Mouse (Mus musculus) CH12.LX (cell line): ENCODE results near the gene Ccdc141. TPM values are rescaled to one million over a fixed set of nuclear protein-coding genes. Genes with fewer than 3 reads are reported as not detected.

Experiments used
- DNase-seq: peaks from one replicate; pipeline ENCODE4 v3.0.0-alpha.2; 2013; ENCODE audit errors: extremely low read depth
- H3K27ac ChIP-seq: 2 replicates; pipeline ENCODE4 v1.5.1; 2012; ENCODE audit warnings: low read depth, mild to moderate bottlenecking, control low read depth, moderate library complexity; ENCODE audit not compliant: insufficient read depth
- H3K27me3 ChIP-seq: replicated peaks from 2 replicates; pipeline ENCODE3; 2012; ENCODE audit warnings: inconsistent platforms
- H3K36me3 ChIP-seq, 2 experiments: replicated peaks in 1 of 2; 2 replicates each; pipeline versions ENCODE3 to v1.6.1; 2012; ENCODE audit warnings: inconsistent platforms in 1 of 2, low read length in 1 of 2, mild to moderate bottlenecking in 1 of 2, mixed read lengths in 1 of 2, moderate library complexity in 1 of 2; ENCODE audit not compliant: control insufficient read depth in 1 of 2, insufficient read depth in 1 of 2
- H3K4me1 ChIP-seq, 2 experiments: 2 replicates each; pipeline ENCODE4 v1.6.1; 2012; ENCODE audit warnings: inconsistent platforms in 1 of 2, moderate library complexity in 1 of 2; ENCODE audit not compliant: insufficient read depth in 2 of 2, control insufficient read depth in 1 of 2
- H3K4me2 ChIP-seq: 2 replicates; pipeline ENCODE4 v1.6.1; 2012; ENCODE audit warnings: low read depth, mild to moderate bottlenecking, control low read depth; ENCODE audit not compliant: poor library complexity, insufficient read depth, severe bottlenecking
- H3K4me3 ChIP-seq, 3 experiments: fragments of 150-350 bp in 1 of 3; sonication (generic) in 1 of 3; replicated peaks in 1 of 3; 2 replicates each; pipeline versions ENCODE3 to v1.5.1; 2011 to 2012; ENCODE audit warnings: low read depth in 2 of 3, low read length in 2 of 3, mild to moderate bottlenecking in 2 of 3, moderate library complexity in 2 of 3, control low read depth in 1 of 3, improper control_type of control experiment in 1 of 3, inconsistent platforms in 1 of 3, mixed read lengths in 1 of 3; ENCODE audit not compliant: poor library complexity in 1 of 3
- H3K79me2 ChIP-seq: replicated peaks from 2 replicates; pipeline ENCODE4 v1.6.1; 2012; ENCODE audit warnings: mild to moderate bottlenecking, moderate library complexity; ENCODE audit not compliant: control insufficient read depth, poor library complexity, insufficient read depth, severe bottlenecking; ENCODE audit errors: extremely low read depth
- H3K9ac ChIP-seq: 2 replicates; pipeline ENCODE4 v1.6.1; 2012; ENCODE audit warnings: low read depth, mild to moderate bottlenecking, control low read depth, moderate library complexity; ENCODE audit not compliant: insufficient read depth
- H3K9me3 ChIP-seq: replicated peaks from 2 replicates; pipeline ENCODE3; 2012; ENCODE audit warnings: low read length, inconsistent platforms, mixed read lengths
- BHLHE40 ChIP-seq: IDR thresholded peaks from 2 replicates; pipeline ENCODE4 v1.6.1; 2011; ENCODE audit warnings: mild to moderate bottlenecking, low read depth, low read length, improper control_type of control experiment
- CHD1 ChIP-seq: IDR thresholded peaks from 2 replicates; pipeline ENCODE4 v1.6.1; 2012; ENCODE audit warnings: low read depth, low read length, improper control_type of control experiment, inconsistent platforms
- CHD2 ChIP-seq: IDR thresholded peaks from 2 replicates; pipeline ENCODE4 v1.6.1; 2011; ENCODE audit warnings: low read length, improper control_type of control experiment
- CTCF ChIP-seq, 2 experiments: IDR thresholded peaks in 1 of 2; conservative IDR thresholded peaks in 1 of 2; 2 replicates each; pipeline ENCODE4 v1.5.1; 2011 to 2012; ENCODE audit warnings: low read depth in 2 of 2, low read length in 2 of 2, improper control_type of control experiment in 1 of 2, inconsistent platforms in 1 of 2, mild to moderate bottlenecking in 1 of 2, moderate library complexity in 1 of 2
- E2F4 ChIP-seq: IDR thresholded peaks from 2 replicates; pipeline ENCODE4 v1.6.1; 2011; ENCODE audit warnings: low read depth, low read length, improper control_type of control experiment; ENCODE audit not compliant: insufficient replicate concordance
- ELF1 ChIP-seq: IDR thresholded peaks from 2 replicates; pipeline ENCODE4 v1.6.1; 2014; ENCODE audit warnings: low read depth, mild to moderate bottlenecking, inconsistent platforms, low read length, improper control_type of control experiment
- EP300 ChIP-seq: IDR thresholded peaks from 2 replicates; pipeline ENCODE4 v1.6.1; 2011; ENCODE audit warnings: low read length, improper control_type of control experiment
- ETS1 ChIP-seq: conservative IDR thresholded peaks from 2 replicates; pipeline ENCODE4 v1.6.1; 2012; ENCODE audit warnings: low read depth, mild to moderate bottlenecking, inconsistent platforms, low read length, improper control_type of control experiment, moderate library complexity
- GABPA ChIP-seq: IDR thresholded peaks from 2 replicates; pipeline ENCODE4 v1.6.1; 2012; ENCODE audit warnings: low read depth, low read length, improper control_type of control experiment, inconsistent platforms; ENCODE audit not compliant: insufficient replicate concordance
- IRF4 ChIP-seq: IDR thresholded peaks from 2 replicates; pipeline ENCODE4 v1.6.1; 2014; ENCODE audit warnings: low read depth, mild to moderate bottlenecking, inconsistent platforms, low read length, improper control_type of control experiment
- KAT2A ChIP-seq: IDR thresholded peaks from 2 replicates; pipeline ENCODE4 v1.6.1; 2012; ENCODE audit warnings: low read length, improper control_type of control experiment, inconsistent platforms; ENCODE audit not compliant: insufficient replicate concordance
- MAFK ChIP-seq: IDR thresholded peaks from 2 replicates; pipeline ENCODE4 v1.6.1; 2011; ENCODE audit warnings: low read length, improper control_type of control experiment; ENCODE audit not compliant: insufficient replicate concordance
- MAX ChIP-seq: IDR thresholded peaks from 2 replicates; pipeline ENCODE4 v1.6.1; 2011; ENCODE audit warnings: low read length, improper control_type of control experiment
- MAZ ChIP-seq: IDR thresholded peaks from 2 replicates; pipeline ENCODE4 v1.6.1; 2012; ENCODE audit warnings: low read depth, mild to moderate bottlenecking, inconsistent platforms, low read length, improper control_type of control experiment, moderate library complexity
- POLR2AphosphoS2 ChIP-seq: IDR thresholded peaks from 2 replicates; pipeline ENCODE4 v1.6.1; 2011; ENCODE audit warnings: low read depth, low read length, improper control_type of control experiment
- RCOR1 ChIP-seq: conservative IDR thresholded peaks from 2 replicates; pipeline ENCODE4 v1.6.1; 2012; ENCODE audit warnings: low read depth, mild to moderate bottlenecking, inconsistent platforms, low read length, improper control_type of control experiment
- SMC3 ChIP-seq: IDR thresholded peaks from 2 replicates; pipeline ENCODE4 v1.6.1; 2011; ENCODE audit warnings: low read depth, low read length, improper control_type of control experiment
- TCF12 ChIP-seq: IDR thresholded peaks from 2 replicates; pipeline ENCODE4 v1.6.1; 2014; ENCODE audit warnings: low read depth, mild to moderate bottlenecking, inconsistent platforms, low read length, improper control_type of control experiment
- UBTF ChIP-seq: IDR thresholded peaks from 2 replicates; pipeline ENCODE4 v1.6.1; 2012; ENCODE audit warnings: low read depth, mild to moderate bottlenecking, inconsistent platforms, low read length, improper control_type of control experiment, moderate library complexity
- ZC3H11A ChIP-seq: IDR thresholded peaks from 2 replicates; pipeline ENCODE4 v1.6.1; 2012; ENCODE audit warnings: low read depth, mild to moderate bottlenecking, inconsistent platforms, low read length, improper control_type of control experiment
- ZMIZ1 ChIP-seq: IDR thresholded peaks from 2 replicates; pipeline ENCODE4 v1.6.1; 2012; ENCODE audit warnings: low read depth, mild to moderate bottlenecking, inconsistent platforms, low read length, improper control_type of control experiment
- ZNF384 ChIP-seq: IDR thresholded peaks from 2 replicates; pipeline ENCODE4 v1.6.1; 2012; ENCODE audit warnings: low read depth, low read length, improper control_type of control experiment, inconsistent platforms
- dilution Hi-C: fragments of 300-500 bp; cut with MboI; formaldehyde crosslinking; loops from 2 replicates; pipeline ENCODE4 v1.14.3; 2020; ENCODE audit warnings: low sequenced_read_pairs; ENCODE audit not compliant: extremely low pct_unique_long_range_greater_than_20kb, extremely low pct_ligation_motif_present
- in situ Hi-C: fragments of 300-500 bp; cut with MboI; formaldehyde crosslinking; loops from 3 replicates; pipeline ENCODE4 v1.14.3; 2019; ENCODE audit warnings: low sequenced_read_pairs, low pct_ligation_motif_present, low pct_unique_long_range_greater_than_20kb, mixed read lengths
- polyA plus RNA-seq: library from polyadenylated mRNA; unstranded; fragments of >175 nt; gene quantifications from 2 replicates; pipeline ENCODE4 v1.2.1, GENCODE M21; 2012; ENCODE audit warnings: low read depth; ENCODE audit not compliant: insufficient read length
- total RNA-seq, 2 experiments: library from RNA; depleted of rRNA; stranded (reverse); fragments of 300-350 nt in 1 of 2; fragments of >200 nt in 1 of 2; gene quantifications; 2 replicates each; pipeline ENCODE4 v1.2.3; 2012 to 2014

The Ccdc141 gene
- total and polyA plus RNA-seq, 3 experiments, result not detected

DNA sequence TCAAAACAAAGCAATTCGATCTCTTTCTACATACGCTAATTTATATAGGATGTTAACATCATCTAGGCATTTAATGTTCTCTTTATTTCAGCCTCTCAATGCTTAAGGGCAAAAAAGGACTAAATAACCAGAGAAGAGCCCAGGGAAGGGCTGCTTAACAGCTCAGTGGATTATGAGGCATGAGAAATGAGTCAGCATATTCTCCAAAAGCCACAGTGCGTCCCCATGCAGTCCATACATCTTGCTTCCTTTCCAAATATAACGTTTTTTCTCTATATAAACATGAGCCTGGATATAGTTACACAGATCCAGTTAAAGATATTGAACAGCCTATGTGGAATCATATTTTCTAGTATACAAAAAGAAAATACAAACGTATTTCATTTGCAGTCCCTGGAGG is 61.9 kb downstream of the Ccdc141 start:
- H3K36me3 ChIP-seq, result no peaks in the 10 kb centered on the region
- H3K4me3 ChIP-seq, result no peak overlapping the region
- no peaks in the 10 kb centered on the region for H3K79me2 ChIP-seq
- no peak overlapping the region for H3K9ac ChIP-seq
- TF ChIP-seq RCOR1 (no peak), MAFK (no peak), IRF4 (no peak), E2F4 (no peak), BHLHE40 (no peak), EP300 (no peak), ETS1 (no peak), ZNF384 (no peak), GABPA (no peak), ZC3H11A (no peak), ZMIZ1 (no peak), CHD1 (no peak), MAX (no peak), SMC3 (no peak), ELF1 (no peak), CHD2 (no peak), MAZ (no peak)
- H3K9me3 ChIP-seq, result peaks cover 45% of the 10 kb centered on the region
- no peaks in the 10 kb centered on the region for H3K4me1 ChIP-seq
- in situ Hi-C loops, result no loop called here
- no peaks in the 10 kb centered on the region for H3K27me3 ChIP-seq
- DNase-seq, result no peak
- H3K27ac ChIP-seq, result no peak overlapping the region
- dilution Hi-C loops, result no loop called here
- H3K4me2 ChIP-seq, result no peak overlapping the region

DNA sequence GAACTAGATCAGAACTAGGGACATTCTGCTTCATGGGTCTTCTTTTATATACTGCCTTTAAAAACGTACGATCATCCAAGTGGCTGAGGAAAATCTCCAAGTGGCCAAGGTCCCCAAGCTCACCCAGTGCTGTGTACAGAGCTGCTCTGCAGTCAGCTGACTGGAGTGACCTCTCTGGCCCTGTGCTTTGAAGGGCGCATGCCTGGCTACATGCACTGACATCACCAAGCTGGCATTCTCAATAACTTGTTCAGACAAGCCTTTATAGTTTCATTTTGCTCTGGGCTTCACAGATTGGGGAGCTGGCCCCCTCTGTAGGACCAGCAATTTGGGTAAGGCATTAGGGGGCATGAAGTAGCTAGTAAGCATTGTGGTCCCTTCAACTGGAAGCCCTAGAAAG is 64.3 kb downstream of the Ccdc141 start:
- Histone ChIP-seq H3K4me3 (no peak overlapping the region), H3K79me2 (no peaks in the 10 kb centered on the region), H3K4me1 (no peaks in the 10 kb centered on the region), H3K4me2 (no peak overlapping the region), H3K9ac (no peak overlapping the region), H3K9me3 (peaks cover 42% of the 10 kb centered on the region), H3K36me3 (no peaks in the 10 kb centered on the region), H3K27ac (no peak overlapping the region), H3K27me3 (no peaks in the 10 kb centered on the region)
- TF ChIP-seq TCF12, result no peak
- TF ChIP-seq UBTF, result no peak
- TF ChIP-seq E2F4, result no peak
- no peak for TF ChIP-seq GABPA
- TF ChIP-seq CHD1, result no peak
- TF ChIP-seq BHLHE40, result no peak
- TF ChIP-seq CTCF (conservative IDR thresholded peaks at IDR 0.05 in 1 of 2, IDR thresholded peaks at IDR 0.05 in 1 of 2; ENCODE audit: low read depth in 2 of 2, low read length in 2 of 2), result no peak
- no peak for TF ChIP-seq SMC3
- no peak for TF ChIP-seq ELF1
- TF ChIP-seq RCOR1, result no peak
- TF ChIP-seq ZC3H11A, result no peak
- no peak for TF ChIP-seq KAT2A
- no peak for TF ChIP-seq MAX
- TF ChIP-seq POLR2AphosphoS2, result no peak
- DNase-seq, result no peak
- dilution Hi-C loops, result no loop called here
- in situ Hi-C loops, result no loop called here
